Mouse (Mus musculus): ENCODE results near the gene Adcy1.

GRCm38 (mm10) chr11:7211211-7211610 is 147.9 kb downstream of the Adcy1 start:
- TF ChIP-seq CTCF (IDR thresholded peaks at IDR 0.05) (no peak), POLR2A (IDR thresholded peaks at IDR 0.05; ENCODE audit: insufficient read depth, low read depth, low read length) (no peak)

Data from heart, adult 2 months (tissue).